Mouse (Mus musculus): ENCODE measurements around the gene Rln3.
"Not testable (repeated sequence)": the region's sequence is repeated elsewhere in the genome, so short reads cannot be mapped to it uniquely, and the experiment has no call there.

The Rln3 gene

GRCm38 (mm10) chr8:84019738-84020137 lies 25.1 kb downstream of the Rln3 start:
- no peak for DNase-seq (ENCODE audit: low spot score)

GRCm38 (mm10) chr8:84015833-84016232 lies 29.0 kb downstream of the Rln3 start:
- no peak for DNase-seq (ENCODE audit: low spot score)

- no peak for DNase-seq (ENCODE audit: low spot score)
Measured at GRCm38 (mm10) chr8:84012499-84013165, 32.2 kb downstream of the Rln3 start.

GRCm38 (mm10) chr8:84011705-84012498 lies 32.9 kb downstream of the Rln3 start, which contains the start of gene 2210011C24Rik:
Gene 2210011C24Rik (minus strand): TSS chr8:84012171.
- peak; percentile 18 for DNase-seq (ENCODE audit: low spot score)

- peak; percentile 54 for DNase-seq (ENCODE audit: low spot score)
Measured at GRCm38 (mm10) chr8:84010625-84011611, 33.9 kb downstream of the Rln3 start.

- DNase-seq (ENCODE audit: low spot score) = peak; percentile 67
Measured at GRCm38 (mm10) chr8:84009876-84010275, 34.9 kb downstream of the Rln3 start.

- no peak for DNase-seq (ENCODE audit: low spot score)
Measured at GRCm38 (mm10) chr8:84008362-84008761, 36.4 kb downstream of the Rln3 start.

GRCm38 (mm10) chr8:84005502-84005901 lies 39.3 kb downstream of the Rln3 start:
- not testable (repeated sequence) for DNase-seq (ENCODE audit: low spot score)

- DNase-seq (ENCODE audit: low spot score) = peak; percentile 95
Measured at GRCm38 (mm10) chr8:84004533-84005201, 40.1 kb downstream of the Rln3 start.

GRCm38 (mm10) chr8:84003612-84004246 lies 41.1 kb downstream of the Rln3 start:
- DNase-seq (ENCODE audit: low spot score) = no peak

GRCm38 (mm10) chr8:84002957-84003611 lies 41.7 kb downstream of the Rln3 start:
- no peak for DNase-seq (ENCODE audit: low spot score)

- no peak for DNase-seq (ENCODE audit: low spot score)
Measured at GRCm38 (mm10) chr8:84001281-84002000, 43.4 kb downstream of the Rln3 start, which contains the start of gene 1700067K01Rik. Gene 1700067K01Rik (plus strand): TSS chr8:84001502.

- DNase-seq (ENCODE audit: low spot score) = no peak
Measured at GRCm38 (mm10) chr8:83999825-84000224, 45.0 kb downstream of the Rln3 start.

- no peak for DNase-seq (ENCODE audit: low spot score)
Measured at GRCm38 (mm10) chr8:83999057-83999705, 45.6 kb downstream of the Rln3 start.

- peak; percentile 61 for DNase-seq (ENCODE audit: low spot score)
Measured at GRCm38 (mm10) chr8:83998231-83999056, 46.4 kb downstream of the Rln3 start.

GRCm38 (mm10) chr8:83997511-83998141 lies 47.2 kb downstream of the Rln3 start, which contains the start of gene Samd1:
Gene Samd1 (plus strand): TSS chr8:83997672.
- DNase-seq (ENCODE audit: low spot score) = peak; percentile 35

All from T-cell, adult 2 months (primary cell).